Mouse (Mus musculus): ENCODE measurements around the gene L1td1.
"Not testable (repeated sequence)": the region's sequence is repeated elsewhere in the genome, so short reads cannot be mapped to it uniquely, and the experiment has no call there.

The L1td1 gene

DNA sequence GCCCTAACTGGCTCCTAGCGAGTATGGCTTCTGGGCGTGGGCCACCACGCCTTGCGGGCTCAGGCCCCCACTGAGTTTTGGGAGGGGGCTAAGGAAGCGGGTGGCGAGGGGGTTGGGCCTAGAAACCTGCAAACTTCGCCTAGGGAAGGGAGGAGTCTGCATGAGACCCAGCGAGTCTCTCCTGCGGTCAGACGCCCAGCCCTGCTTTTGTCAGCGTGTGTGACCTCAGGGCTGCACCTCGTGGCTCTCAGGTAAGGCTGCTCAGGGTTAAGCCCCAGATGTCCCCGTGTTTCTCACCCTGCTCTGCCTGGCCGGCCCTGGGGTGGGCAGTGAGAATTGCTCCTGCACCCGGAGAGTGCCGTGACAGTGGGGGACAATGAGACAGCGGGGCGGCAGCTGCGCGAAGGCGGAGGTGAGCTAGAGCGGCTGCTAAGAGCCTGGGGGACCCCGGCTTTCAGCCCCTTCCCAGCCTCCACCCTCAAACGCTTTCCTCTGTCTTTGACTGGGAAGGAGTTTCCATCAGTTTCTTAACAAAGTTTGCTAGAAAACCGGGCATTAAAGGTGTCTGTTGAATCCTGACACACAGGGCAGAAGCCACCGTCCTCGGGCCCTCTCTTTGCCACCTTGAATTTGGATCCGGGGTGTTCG lies at the start of gene L1td1:
L1td1 (plus strand) TSS at position 145 of the 648 bp plus-strand sequence.
- DNase-seq (ENCODE audit: low spot score in 2 of 2): no peak

DNA sequence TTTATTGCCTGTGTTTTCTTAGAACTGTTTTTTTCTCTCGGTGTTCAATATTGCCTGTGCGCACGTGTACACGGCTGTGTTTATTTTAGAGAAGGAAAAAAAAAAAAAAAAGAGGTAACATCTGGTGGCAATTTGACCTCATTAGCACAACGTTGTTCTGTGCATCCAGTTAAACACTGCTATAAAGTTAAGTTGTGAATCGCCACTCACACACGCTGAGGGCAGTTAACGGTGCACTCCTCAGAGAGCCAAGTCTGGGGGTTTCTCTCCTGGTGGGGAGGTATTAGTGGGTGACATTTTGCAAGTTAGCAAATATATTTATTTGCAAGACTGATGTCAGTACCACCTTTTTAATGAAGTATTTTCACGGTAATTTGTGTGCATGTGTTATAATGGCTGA lies 49.0 kb upstream of the L1td1 start:
- no peak for DNase-seq (ENCODE audit: low spot score in 2 of 2)

DNA sequence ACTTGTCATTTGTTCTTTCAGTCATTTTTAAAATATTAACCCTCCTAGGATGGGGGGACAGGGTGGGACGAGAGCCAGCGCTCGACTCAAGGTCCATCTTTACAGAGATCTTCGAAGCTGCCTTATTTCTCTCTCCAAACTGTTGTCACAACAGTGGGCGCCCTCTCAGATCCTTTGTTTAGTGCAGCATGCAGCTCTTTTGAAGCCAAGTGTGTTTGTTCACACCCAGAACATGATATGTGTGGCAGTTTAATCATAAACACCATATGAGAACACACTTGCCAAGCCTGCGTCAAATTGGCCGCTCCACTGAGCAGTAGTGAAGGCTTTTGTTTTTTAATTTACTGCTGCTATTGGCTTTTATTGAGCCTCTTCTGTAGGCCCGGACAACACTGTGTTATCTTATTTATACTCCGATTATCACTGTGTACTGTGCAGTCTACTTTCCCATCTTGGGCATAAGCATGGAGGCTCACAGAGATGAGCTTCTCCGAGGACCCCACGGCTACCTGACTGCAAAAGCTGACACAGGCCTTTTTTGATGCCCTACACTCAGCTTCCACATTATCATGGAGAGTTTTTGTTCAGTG lies 39.8 kb upstream of the L1td1 start:
- DNase-seq (ENCODE audit: low spot score in 2 of 2): no peak

DNA sequence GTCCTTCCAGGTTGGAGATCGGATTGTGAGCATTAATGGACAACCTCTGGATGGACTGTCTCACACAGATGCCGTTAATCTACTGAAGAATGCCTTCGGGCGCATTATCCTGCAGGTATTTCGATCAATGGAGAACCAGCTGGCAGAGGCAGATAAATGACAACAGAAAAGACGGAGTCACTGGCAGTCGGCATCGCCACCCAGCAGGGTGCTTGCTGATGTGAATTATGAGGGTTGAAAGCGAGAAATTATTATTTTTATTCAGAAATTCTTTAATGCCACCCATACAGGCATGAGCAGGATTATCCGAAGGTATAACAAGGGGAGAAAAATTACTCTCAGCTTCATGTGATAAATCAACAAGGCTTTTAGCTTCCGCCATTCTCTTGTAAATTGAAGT lies 38.4 kb upstream of the L1td1 start:
- DNase-seq (ENCODE audit: low spot score in 2 of 2): no peak

DNA sequence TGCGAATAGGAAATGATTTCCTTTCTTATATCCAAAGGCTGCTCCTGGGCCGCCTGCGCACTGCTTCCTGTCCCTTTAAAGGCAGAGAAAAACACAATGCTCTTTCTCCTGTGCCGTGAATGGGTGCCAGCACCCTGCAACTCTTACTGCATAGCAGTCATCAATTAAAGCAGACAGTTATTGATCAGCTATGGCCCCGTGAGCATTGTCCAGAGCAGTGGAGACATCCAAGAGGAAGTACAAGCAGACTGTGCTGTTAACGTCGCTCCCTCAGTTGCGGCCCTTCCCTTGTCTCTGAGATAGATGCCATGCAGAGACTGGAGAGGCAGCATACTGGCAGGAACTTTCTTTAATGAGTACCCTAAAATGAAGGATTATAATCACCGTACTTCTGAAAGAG lies 38.0 kb upstream of the L1td1 start:
- no peak for DNase-seq (ENCODE audit: low spot score in 2 of 2)

DNA sequence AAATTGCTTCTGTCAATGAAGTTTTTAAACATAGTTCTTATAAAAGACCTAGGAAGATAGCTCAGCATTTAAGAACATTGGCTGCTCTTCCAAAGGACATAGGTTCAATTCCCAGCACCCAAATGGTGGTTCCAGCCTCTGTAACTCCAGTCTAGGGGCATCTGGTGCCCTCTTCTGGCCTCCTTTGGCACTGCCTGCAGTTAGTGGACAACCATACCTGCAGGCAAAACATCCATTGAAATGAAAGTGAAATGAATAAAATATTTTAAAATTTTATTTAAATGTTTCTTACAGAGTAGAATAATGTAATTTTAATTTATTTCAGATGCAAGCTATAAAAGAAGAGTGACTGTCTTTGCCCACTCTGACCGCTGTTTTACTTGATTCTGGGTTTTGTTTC lies 36.5 kb upstream of the L1td1 start:
- no peak for DNase-seq (ENCODE audit: low spot score in 2 of 2)

DNA sequence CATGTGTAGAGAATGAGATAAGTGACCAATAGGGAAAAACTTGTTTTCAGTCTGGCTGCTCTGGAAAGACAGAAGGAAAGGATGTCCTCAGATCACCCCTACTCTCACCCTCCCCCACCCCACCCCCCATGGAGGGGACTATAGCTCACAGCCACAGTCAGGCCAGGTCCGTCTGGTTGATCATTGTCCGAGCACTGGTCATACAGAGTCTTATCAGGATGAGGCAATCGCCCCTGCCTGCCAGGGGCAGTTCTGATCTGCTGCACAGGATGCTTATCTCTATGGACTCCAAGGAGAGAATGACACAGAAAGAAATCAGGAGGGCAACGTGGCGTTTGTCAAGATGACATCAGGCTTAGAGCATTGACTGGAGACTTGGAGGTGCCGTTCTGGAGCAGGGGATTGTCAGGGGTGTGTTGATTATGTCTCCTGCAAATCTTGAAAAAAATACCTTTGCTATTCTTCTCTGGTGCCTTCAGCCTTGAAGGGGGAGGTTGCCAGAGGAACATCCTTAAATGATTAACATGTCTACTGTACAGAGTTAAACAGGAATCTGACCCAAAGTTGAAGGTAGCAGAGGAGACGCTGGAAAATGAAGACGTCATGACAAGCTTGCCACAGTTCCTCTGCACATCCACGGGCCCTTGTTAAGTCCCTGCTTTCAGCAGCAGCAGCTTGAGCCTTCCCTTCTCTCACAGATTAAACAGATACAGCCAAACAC lies 32.9 kb upstream of the L1td1 start:
- no peak for DNase-seq (ENCODE audit: low spot score in 2 of 2)

DNA sequence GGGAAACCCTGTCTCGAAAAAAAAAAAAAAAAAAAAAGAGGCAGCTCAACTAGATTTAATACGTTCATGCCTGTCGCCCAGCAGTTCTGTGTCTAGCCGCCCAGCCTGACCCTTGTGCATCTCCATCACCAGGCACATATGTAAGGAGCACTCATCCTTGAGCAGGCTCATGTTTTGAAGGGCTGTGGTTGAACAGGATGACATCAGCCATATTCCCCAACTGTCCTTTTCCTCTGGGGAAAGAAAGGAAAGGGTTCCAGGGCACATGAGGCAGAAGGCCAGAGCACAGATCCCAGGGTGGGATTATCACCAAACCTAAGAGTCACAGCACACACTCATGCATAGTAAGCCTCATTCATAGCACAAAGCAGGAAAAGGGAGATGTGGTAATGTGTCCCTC lies 28.6 kb upstream of the L1td1 start:
- no peak for DNase-seq (ENCODE audit: low spot score in 2 of 2)

DNA sequence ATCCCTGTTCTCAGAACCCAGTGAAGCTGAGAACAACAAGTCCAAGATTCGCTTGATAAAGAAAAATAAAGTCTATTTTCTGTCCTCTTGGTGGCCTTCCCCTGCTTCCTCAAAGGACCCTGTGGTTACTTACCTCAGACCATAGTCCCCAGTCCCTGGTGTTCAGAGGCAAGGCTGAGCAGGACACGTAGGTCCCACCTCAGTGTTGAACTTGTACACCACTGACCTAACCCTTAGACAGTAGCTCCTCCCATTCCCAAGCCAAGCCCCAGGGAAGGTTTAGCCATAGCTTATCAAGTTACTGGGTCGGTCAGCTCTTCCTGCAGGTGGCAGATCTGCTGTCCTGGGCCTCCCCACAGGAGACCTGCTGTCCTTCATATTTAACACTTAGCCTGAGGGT lies 27.6 kb upstream of the L1td1 start:
- no peak for DNase-seq (ENCODE audit: low spot score in 2 of 2)

DNA sequence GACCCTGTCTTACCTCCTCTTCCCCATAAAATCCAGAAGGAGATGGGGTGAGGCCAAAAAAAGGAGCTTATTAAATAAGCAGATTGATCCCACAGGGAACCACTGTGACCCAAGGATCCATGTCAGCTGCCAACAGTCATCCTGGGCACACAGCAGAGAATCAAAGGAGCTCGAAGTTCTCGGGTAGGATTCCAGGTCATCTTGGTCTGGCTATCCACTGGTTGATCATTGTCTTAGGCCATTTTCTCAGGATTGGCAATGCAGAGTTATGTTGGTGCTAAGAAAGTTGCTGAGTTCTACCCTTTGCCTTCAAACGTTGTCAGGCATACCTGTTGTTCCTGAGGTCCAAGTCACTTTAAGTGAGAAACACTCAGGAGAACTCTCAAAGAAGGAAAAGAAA lies 26.4 kb upstream of the L1td1 start:
- no peak for DNase-seq (ENCODE audit: low spot score in 2 of 2)

DNA sequence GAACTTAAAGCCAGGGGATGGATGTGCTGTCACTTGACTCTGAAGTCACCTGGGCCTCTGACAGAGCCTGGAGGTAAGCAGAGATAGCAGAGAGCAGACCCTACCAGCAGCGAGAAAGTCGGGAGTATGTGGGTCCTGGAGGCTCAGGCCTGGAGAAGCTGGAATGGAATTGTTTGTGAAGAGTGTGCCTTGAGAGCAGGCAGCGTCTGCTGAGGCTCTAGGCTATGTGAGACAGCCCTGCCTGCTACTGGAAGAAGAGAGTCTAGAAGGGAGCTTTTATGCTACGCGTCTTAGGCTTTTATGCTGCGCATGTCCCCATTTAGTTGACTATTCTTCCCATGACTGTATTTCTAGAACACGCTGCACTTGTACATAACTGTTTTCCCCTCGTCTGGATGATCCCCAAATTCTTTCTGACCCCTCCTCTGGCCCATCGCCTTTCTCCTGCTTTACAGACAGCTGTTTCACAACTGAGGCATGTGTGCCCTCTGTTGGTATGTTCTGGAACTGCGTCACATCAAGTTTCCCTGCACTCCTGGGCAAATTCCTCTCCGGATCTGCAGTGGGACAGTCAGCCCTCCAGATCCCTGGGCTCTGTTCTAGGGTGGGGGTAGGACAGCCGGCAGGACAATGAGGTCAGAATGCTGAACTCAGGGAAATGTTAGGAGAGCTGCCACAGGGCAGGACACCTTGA lies 24.2 kb upstream of the L1td1 start:
- peak; percentile 59 to 76 for DNase-seq (ENCODE audit: low spot score in 2 of 2)

DNA sequence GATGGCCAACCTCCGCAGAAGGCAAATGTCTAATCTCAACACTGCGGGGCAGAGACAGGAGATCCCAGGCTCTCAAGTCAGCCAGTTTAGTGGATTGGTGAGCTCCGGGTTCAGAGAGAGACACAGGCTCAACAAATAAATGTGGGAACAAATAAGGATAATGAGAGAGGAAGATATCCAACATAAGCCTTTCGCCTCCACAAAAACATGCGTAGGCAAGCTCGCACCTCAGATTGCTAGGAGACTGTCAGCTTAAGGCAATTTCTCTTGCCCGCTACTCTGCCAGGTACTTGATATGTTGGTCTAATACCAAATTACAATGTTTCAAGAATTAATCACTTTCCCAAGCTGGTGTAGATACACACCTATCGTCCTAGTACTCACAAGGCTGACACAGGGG lies 15.6 kb upstream of the L1td1 start:
- no peak for DNase-seq (ENCODE audit: low spot score in 2 of 2)

DNA sequence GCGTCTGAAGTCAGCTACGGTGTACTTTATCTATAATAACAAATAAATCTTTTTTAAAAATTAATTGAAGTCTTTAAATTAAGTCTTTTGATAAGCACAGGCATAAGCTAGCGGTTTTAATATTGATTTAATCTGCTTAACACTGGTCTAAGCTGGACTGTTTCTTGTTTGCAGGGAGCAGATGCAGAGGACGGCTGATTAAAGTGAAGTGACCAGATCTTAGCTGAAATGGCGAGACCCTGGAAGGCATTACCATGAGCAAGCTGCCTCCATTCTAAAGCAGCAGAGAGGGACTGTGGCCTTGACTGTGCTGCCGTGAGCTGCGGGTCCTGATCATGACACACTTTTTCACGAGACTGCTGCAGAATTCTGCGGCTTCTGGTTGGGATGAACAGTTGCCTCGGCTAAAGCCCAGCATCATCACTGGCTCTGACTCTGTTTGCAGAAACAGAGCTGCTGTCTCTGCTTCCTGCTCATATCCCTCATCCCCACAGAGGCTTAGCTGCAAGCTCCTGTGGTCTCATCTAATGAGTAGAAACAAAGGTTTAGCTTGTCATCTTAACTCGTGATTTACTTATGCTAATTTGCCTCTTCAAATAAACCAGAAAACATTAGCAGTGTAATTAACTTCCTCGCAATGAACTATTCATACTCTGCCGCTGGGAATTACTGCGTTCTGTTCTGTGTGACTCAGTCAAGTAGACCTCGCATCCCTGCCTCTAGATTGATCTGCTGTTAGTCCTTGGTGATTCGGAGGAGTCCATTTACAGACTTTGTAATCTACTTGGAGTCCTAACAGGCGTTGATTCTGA lies 8.6 kb upstream of the L1td1 start:
- no peak for DNase-seq (ENCODE audit: low spot score in 2 of 2)

DNA sequence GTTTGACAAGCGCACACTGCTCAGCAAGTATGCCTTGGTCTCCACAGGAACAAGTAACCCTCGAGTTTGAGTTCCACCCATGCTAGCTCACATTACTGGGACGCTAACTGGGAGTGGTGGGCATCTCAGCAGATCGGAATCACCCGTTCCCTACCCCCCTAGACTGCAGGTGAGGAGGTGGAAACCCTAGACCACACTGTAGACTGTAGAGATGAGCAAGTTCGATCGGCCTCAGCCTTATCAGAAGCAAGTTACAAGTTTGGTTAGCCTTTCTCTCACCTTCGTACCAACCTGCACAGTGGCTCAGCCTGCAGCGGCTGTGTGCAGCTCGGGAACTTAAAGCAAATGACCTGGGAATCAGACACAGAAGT lies 8.0 kb upstream of the L1td1 start:
- DNase-seq (ENCODE audit: low spot score in 2 of 2): no peak

DNA sequence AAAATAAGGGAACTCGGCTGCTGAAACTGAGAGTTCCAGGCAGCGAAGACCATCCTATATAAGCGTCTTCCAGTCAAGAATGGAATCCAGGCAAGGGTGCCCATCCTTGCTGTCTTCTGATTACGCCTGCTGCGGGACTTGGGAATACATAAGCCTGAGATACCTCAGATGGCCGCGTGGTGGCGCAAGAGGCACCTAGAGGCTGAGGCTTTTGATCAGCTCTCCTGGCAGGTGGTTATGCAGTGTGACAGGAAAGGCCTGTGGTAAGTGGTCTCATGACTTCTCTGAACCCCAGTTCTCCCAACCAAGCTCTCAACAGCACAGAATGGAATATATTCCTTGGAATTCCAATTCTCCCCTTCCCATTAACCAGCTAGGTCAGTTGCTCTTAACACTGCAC lies 4.1 kb upstream of the L1td1 start:
- peak in 1 of 2 experiments; percentile 71 for DNase-seq (ENCODE audit: low spot score in 2 of 2)

DNA sequence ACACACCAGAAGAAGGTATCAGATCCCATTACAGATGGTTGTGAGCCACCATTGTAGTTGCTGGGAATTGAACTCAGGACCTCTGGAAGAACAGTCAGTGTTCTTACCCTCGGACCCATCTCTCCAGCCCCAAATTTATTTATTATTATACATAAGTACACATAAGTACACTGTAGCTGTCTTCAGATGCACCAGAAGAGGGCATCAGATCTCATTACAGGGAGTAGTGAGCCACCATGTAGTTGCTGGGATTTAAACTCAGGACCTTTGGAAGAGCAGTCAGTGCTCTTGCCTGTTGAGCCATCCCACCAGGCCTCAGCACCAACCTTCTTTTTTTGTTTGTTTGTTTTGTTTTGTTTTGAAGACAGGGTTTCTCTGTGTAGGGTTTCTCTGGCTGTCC lies 1.9 kb upstream of the L1td1 start:
- DNase-seq (ENCODE audit: low spot score in 2 of 2): not testable (repeated sequence)

DNA sequence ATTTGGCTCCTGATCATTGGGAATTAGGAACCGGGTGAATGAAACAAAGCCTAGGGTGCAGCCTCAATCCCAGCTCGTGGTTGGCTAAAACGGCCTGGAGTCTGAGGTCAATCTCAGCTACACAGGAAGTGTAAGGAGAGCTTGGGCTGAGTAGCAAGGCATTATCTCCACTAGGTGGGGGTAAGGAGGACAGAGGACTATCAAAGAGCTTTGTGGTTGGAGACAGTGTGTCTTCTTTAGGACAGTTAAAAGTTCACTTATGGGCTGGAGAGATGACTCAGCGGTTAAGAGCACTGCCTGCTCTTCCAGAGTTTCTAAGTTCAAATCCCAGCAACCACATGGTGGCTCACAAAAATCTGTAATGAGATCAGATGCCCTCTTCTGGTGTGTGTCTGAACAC lies 1.1 kb upstream of the L1td1 start:
- no peak for DNase-seq (ENCODE audit: low spot score in 2 of 2)

DNA sequence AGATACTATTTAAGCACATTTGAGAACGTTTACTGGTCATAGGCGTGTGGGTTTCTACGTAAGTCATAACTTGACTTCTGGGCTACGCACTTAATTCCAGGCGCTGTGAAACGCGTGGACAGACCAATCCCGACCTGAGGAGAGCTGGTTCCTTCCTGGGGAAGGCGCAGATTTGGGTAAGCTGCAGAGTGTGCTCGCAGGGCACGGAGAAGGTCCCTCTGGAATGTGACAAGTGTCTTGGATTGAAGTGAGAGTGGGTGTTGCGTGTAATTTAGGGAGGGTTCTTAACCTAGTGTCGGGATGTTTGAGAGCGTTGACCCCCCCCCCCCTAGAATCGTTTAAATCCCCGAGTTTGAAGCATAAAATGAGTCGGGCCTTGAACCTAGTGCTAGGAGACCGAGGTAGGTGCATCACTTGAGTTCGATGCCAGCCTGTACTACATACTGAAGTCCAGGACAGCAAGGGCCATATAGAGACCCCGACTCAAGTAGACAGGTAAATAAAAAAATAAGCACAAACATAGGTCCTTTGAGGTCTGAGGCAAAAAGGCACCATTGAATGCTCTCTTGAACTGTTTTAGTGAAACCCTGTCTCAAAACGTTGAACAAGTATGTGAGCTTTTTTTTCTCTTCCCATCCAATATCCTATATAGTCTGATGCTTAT lies 893 bp downstream of the L1td1 start:
- no peak for DNase-seq (ENCODE audit: low spot score in 2 of 2)

DNA sequence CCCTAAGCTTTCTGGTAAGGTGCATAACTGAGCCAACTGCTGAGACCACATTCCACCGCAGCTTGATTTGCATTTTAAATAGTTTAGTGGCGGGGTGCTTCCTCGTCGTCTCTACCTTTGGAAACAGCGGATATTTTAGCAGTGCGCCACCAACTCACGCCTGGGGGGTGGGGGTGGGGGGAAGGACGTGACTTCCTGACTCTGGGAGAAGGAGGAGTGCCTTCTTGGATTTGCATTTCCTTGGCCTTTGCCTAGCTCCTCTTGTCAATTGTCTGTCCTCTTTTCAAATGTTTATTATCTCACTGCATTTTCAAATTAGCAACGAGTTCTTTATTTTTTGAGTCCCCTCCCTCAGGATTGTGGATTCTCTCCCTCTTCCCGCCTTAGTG lies 1.4 kb downstream of the L1td1 start:
- DNase-seq (ENCODE audit: low spot score in 2 of 2): no peak

DNA sequence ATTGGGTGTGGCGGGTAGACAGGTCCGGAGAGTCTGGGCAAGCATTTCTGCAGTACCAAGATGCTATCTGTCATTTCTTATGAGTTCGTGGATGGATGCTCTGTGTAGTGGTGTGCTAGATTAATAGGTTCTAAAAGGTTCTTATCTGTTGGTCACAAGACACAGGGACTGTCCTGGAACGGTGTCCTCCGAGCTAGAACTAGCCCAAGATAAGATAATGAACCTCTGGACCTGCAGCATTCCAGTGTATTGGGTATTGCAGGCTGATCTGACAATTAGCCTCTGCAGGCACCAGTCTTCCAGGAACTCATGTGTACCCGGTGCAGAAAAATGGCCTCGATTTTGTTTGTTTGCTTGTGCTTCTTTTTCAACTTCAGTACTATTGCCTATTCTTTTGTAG lies 2.2 kb downstream of the L1td1 start:
- no peak for DNase-seq (ENCODE audit: low spot score in 2 of 2)

DNA sequence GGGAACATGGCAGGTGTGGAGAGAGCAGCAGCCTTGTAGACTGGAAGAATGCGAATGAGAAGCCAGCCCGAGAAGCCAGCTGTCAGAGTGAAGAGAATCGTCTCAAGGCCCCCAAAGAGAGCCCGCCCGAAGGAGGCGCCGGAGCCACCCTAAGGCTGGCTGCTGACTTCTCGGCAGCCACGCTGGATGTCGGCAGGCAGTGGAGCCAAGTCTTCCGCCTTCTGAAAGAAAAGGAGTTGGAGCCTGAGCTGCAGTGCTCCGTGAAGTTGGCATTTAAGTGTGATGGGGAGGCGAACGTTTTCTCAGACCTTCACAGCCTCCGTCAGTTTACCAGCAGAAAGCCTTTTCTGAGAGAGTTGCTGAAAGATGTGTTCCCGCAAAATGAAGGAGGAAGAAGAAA lies 7.1 kb downstream of the L1td1 start:
- no peak for DNase-seq (ENCODE audit: low spot score in 2 of 2)

DNA sequence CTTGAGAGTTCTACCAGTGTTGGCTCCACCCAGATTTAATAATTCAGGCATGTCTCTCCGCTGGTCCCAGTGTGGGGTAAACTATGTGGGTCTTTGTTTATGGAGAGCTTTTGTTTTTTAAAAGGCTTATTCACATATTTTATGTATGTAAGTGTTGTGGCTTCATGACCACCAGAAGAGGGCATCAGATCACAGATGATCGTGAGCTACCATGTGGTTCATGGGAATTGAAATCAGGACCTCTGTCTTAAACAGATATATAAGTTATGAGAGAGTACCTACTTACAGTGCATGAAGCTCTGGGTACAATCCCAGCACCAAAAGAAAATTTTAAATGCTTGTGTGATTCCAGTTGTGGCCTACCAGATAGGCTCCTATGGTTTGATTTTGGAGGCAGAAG lies 13.2 kb downstream of the L1td1 start:
- DNase-seq (ENCODE audit: low spot score in 2 of 2): no peak
